Mouse (Mus musculus) hindlimb bud, embryonic 11.5 days (tissue): ENCODE measurements around the gene Ntm.

Experiments used
- DNase-seq: peaks from one replicate; pipeline ENCODE4 v3.0.0-alpha.2; 2012; ENCODE audit warnings: low read depth, low spot score; ENCODE audit errors: extremely low spot score

Gene Ntm

DNA sequence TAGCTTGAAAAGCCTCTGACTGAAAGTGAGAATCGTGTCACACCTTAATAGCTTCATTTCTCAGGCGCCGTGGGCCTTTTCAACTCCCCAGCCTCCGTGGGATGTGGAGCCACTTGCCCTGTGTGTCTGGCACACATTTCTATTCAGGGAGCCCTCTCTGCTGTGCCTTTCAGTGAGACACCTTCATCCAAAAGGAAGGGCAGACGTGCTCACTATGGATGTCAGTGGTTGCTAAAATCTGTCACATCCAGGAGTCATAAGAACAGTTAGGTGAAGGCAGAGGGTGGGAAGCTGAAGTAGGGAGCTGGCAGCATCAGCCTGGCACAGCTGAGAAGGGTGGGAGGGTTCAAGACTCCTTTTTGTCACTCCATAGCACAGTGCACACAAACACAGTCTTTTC is 201.4 kb downstream of the Ntm start:
- no peak for DNase-seq

DNA sequence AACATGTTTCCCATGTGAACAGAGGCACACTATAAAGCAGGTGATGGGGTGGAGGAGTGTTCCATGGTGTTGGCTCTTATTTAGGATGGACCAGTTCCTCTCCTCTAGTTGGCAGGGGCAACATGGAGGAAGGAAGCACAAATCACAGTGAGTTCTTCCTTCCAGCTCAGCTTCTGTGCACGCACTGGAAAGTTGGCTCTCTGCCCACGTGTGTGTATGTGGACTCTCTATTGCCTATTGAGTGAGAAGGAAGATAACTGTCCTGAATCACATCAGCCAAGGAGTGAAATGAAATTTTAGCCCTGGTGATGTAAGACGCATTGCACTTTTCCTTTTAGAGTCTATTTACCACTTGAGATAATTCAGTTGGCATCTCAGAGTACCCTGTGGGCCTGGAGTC is 203.0 kb downstream of the Ntm start:
- no peak for DNase-seq

DNA sequence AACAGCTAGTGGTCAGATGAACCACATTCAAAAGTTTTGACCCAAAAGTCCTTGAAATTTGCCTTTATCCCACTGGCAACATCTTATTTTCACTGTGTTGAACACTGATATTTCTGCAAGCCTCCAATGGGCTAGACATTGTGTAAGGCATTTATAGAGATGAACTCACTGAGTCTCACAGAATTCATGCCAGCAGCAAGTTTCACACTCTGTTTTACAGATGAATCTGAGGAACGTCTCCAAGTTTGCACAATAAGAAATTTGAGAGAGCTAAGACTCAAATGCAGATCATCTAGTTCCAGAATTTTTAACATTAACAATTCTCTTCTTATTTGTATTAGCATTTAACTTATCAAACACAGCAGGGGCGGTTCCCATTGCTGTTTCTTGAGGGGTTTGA is 203.9 kb downstream of the Ntm start:
- no peak for DNase-seq

DNA sequence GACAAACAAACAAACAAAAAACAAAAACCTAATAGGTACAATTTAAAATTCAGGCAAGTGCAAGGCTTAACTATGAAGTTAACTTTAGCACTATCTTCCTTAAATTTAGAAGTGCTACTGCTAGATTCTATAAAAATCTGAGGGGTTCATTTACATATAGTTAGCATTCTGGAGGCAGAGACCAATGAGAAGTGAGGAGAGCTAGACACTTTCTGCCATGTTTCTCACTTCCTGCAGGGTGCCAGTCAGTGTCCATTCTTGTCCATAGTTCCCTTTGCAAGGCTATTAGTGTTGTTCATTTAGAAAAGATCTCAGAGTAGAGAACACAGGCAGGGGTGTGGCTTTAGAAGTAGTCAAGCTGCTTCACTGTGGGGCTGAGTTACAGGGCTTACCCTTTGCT is 208.6 kb downstream of the Ntm start:
- no peak for DNase-seq

DNA sequence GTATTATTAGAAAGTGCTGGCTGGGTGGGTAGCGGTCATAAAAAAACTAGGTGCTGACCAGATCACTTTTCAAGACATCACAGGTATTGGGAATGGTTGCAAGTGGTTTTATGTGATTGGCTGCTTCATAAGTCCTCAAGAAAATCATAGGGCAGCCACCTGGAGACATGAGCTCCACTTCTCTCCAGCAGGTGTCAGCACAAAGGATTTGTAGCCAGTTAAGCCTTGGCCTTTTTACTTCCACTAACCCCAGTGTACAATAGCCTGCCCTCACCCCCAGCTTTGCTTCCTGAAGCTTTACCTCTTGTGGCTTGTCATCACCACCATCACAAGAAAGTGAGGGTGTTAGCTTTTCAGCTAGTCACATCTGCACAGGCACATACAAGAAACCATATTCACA is 211.5 kb downstream of the Ntm start:
- DNase-seq, result no peak

DNA sequence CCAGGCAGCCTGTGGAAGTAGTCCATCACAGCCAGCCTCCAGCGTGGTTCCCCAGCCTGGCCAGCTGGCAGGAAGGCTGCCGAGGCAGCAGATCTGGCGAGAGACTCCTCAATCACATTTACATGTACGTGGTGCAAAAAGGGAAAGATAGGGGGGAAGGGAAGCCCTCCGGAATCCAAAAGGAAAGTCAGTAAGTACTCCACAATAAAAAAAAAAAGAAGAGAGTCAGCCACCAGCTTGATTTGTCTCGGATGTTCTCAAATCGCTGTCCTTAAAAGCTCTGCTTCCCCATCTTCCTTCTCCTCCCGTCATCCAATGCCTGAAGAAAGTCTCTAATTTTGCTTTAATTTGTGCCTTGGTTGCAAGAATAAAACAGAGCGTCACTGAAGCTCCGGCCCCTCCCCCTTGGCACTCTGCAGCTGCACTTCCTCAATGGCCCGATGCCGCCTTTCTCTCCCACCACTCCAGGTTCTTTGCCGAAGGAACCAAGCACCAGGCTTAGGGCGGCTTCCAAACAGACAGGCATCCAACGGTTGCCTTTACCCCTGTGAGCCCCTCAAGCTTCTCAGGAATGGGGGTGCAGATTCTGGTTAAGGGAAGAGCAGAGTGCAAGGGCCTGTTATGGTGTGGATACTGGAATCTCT is 212.4 kb downstream of the Ntm start:
- no peak for DNase-seq

DNA sequence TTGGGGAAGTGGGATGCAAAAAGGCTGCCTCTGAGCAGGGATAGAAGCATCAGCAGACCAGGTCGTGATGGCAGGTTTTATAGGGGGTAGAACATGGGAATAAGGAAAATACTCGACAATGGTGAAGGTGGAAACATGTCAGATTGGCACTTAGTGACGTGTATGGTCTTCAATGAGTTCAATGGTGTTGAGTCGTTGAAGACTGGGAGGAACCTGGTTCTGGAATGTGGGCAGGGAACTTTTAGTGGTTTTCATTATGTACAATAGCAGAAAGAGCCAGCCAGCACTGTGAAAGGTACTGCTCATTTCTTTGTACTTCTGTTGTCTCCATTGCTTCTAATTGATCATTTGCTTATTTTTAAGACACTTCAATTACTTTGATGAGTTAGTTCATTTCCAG is 214.9 kb downstream of the Ntm start:
- DNase-seq, result no peak

DNA sequence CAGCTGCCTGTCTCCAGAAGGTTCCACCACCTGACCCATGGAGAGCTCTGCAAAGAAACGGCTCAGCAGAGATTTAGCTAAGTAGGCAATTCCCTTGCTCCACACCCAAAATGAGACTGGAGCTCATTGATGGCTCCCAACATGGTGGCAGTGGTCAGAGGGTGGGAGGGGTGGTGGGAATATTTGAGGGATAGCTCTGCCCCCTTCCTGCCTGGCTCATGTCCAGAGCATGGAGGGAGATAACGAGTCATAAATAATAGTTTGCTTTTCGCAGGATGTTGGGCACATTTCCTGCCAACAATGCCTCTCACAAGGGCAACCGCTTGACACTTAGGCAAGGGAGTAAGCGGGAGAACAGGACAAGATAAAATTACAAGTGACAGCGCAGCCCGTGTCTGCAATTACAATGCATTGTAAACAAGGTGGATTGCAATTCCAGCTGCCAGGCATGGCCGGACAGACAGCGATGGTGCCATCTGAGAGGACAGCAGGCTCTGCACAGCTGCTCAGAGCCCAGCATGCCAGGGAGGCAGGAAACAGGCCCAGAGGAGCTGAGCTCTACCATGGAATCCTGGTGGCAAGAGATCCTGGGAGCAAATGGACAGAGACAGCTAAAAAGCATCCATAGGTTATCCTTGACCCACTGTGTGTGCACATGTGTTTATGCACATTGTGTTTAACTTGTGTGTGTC is 224.0 kb downstream of the Ntm start:
- DNase-seq, result no peak

DNA sequence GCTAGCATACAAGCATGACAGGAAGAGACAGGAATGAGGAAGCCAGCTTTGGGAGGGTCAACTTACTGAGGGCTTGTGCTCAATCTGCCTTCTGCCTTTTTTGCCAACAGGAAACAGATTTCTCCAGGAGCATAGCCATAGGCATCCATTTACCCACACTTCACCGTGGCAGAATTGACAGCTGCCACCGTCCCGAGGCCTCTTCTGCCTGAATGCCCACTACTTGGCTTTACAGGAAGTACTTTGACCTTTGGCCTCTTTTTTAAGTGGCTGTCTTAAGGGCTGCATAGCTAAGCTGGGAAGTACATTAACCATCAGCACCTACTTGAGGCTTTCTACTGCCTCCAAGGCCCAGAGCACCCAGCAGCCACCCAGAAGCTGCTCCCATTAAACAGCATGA is 226.9 kb downstream of the Ntm start:
- DNase-seq, result no peak

DNA sequence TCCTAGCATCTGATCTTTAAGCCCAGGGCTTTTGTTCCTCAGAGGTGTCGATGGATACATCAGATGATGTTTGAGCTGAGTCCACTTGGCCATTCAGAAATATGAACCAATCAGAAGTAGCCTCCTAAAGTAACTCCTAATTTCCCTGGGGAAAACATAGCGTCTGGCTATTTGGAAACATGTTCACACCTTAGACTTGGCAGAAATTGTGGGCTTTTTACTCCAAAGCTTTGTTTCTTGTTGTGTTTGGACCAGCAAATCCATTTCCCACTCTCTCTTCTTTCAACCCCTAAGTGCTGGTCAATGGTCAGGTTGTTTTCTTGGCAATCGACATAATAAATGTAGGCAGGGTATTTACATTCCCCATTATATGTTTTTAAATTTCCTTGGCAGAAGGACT is 230.0 kb downstream of the Ntm start:
- no peak for DNase-seq

DNA sequence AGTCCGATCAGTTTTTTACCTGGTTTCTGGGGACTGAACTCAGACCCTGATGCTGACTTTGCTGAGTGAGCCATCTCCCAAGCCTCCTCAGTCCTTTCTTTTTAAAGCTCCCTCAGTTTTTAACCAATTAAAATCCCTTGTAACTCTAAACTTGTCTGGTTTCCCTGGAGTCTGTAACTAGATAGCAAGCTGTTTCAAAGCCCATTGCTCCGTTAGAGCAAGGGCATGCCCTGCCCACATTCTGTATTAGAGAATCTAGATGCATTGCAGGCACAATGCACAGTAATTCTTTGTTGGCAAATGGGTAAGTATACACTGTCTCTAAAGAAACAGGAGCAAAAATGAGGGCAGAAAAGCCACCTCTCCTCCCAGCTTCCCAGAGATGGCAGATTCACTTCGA is 231.3 kb downstream of the Ntm start:
- no peak for DNase-seq

DNA sequence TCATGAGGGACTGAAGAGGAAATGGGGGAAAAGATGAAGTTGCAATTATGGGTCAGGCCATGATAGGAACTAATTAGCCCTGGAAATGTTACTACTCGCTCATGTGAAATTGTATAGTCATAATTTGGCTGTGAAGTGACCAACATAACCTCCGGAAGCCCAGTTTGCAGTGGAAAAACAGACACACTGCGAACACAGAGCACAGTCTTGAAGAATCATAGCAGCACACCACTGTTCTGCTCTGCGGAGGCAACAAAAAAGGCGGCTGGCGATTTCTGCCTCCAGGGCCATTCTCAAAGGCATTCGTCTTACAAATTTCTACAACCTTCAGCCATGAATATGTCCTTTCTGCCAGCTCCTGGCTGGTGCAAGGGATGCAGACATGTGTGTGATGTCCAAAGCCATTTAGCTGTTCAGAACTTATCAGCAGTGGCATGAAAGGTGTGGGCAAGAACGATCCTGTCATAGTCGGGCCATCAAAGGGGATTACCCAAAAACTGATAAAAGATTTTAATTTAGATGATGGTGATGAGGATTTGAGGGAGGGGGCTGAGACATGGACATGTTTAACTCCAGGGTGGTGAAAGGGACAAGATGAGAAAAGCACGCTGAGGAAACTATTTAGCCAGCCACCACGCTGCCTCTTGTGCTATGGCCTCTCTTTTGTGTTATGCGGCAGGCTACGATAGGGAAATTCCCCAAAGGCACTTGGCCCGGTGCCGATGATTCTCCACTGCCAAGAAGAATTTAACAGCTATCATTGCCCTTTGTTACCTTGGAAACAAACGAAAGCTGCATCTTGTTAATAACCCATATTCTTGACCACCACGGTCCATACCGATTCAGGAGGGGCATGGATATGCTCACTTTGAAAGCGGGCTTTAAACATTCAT is 235.2 kb downstream of the Ntm start:
- DNase-seq, result no peak

DNA sequence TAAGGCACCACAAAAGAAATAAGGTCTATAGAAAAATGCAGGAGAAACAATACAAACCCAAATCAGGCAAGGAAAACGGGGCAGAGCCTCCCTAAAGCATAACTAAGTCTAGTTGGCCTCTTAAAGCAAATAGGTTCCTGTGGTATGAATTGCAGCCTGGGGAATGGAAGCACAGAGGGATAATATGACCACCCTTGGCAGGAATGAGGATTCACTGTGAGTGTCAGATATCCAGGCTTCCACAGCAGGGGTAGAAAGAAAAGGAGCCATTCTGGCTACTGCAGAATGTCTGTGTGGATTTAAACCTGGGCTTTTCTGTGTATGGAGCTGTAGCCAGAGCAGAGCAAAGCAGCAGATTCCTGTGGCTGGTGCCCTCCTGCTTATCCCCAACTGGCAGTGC is 241.5 kb downstream of the Ntm start:
- DNase-seq, result no peak

DNA sequence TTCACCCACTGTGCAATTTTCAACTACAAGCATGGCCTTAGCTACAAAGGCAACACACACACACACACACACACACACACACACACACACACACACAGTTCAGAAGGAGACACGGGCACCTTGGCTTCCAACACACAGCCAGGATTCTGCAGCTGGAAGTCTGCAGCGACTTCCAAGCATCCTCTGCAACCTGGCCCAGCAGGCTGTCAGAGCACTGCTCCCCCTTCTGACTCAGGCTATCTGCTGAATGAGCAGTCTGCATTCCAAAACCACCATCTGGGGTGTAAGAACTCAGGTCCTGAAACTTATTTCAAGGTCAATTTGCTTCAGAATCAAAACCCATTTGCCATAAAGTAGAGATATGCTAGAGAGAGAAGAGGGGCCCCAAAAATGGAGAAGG is 246.1 kb downstream of the Ntm start:
- DNase-seq, result no peak

DNA sequence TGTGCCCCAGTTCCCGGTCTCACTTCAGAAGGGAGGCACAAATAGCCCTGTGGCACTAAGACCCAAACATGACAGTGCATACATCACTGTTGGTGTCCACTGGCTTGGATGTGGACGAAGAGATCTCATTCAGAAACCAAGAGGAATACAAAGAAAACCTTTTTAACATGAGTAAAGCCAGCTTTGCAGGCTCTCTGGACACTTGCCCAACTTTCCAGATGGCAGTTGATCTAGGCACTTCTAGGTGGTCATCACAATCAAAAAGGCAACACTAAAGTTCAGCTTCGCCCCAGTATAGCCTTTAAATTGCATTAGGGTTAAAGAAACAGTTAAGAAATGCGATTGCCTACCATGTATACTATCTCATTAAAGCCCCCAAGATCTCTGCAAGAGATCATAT is 264.7 kb downstream of the Ntm start:
- DNase-seq, result no peak

DNA sequence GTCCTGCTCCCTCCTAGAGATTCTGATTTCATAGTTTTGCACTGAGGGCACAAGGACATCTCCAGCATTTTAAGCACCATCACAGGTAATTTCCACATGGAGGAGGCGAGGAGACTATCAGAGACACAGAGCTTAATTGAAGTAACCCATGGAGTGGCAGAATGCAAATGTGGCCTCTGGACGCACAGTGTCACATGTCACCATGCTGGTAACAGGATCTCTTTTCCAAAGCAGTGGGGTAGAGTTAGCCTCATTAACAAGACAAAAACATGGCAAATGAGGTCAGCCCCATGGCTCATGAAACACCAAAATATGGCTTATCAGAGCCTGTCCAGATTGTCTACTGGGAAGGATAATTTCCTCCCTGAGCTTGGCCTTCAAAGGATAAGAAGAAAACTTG is 268.8 kb downstream of the Ntm start:
- no peak for DNase-seq

DNA sequence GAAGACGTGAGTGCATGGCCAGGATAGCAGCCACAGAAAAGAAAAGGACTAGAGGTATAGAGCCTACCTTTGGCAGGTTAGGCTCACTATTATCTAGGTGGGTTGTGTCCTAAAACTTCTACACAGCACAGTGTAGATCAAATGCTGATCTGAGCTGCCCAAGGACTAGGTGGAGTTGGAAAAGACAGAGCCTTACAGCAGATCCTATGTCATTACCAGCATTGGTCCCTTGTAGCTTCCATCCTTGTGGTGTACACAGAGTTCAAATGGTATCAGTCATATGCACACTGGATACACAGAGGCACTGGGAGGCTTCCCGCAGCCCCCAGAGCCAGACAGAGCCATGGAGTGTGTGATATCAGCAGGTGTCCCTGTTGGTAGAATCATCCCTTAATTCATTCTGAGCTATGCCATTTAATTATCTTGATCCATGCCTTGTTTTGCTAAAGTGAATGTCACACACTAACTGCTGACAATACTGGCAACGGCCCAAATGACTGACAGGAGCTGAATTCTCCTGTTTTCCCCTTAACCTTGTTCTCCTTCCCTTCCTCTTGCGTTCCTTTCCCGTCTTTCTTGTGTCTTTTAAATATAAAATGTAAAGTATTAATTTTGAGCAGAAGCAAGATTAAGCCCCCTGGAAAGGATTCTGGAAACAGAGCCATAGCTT is 271.6 kb downstream of the Ntm start:
- DNase-seq, result no peak

DNA sequence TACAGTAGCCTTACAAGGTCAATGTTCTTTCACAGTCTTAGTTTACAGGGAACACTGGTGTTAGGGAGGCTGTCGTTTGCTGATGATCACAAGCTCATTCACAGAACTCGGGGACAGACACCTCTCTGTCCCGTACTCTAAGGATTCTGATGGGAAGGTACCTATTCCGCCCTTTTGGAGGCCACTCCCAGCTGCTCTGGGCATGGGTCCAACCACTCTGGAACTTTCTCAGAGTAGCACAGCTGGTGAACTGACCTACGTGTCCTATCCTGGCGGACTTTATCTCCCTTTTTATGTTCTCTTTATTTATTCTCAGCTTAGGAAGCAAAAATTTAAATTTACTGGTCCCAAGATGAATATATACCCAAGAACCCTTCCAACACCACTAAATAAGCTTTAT is 280.7 kb downstream of the Ntm start:
- no peak for DNase-seq

DNA sequence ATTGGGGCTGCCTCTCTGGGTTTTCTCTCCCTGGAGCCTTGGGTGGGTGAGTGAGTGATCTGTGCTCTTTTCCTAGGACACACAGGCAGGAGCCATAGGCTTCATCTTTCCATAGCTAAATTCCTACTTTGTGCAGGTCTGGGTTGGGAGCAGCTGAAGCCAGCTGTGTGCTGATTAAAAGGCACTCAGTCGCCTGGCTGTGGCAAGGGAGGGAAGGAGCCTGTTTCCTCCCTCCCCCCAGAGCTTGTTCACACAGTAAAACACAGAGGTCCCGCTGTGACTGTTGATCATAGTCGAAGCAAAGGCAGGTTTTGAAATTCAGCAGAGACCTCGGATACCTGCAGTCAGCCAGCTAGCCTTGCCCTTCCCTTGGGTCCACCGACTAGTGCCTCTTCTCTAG is 282.3 kb downstream of the Ntm start:
- DNase-seq, result no peak

DNA sequence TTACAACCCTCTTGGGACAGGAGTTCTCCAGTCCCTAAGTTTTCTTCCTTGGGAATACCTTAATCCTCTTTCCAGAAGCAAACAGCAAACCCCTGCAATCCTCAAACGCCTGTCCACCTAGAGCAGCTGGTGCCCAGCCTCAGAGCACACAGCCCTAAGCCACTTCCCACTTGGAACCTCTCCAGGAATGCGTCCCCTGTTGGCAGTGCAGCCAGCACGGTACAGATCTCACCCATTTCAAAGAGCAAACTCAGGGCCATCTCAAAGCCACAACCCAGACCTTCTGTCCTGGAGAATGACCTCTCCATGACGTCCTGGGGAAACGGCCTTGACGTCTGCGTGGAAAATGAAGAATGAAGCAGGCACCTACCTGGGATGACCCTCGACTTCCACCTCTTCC is 289.0 kb downstream of the Ntm start:
- no peak for DNase-seq

DNA sequence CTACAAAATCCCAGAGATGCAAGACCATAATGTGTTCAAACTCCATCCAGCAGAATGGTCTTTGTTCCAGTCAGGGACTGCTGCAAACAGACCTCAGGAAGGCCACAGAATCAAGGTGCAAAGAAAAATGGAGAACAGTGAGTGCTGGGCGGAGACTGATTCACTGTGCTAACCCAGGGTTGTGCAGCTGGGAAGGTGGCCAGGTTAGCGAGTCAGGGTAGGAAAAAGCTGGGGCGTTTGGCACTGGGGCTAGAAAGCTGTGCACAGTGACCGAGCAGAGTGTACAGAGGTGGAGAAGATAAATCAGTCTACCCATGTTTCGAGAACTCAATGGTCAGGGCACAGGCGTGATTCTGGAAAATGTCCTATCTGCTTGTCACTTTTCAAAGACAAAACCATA is 291.1 kb downstream of the Ntm start:
- no peak for DNase-seq

DNA sequence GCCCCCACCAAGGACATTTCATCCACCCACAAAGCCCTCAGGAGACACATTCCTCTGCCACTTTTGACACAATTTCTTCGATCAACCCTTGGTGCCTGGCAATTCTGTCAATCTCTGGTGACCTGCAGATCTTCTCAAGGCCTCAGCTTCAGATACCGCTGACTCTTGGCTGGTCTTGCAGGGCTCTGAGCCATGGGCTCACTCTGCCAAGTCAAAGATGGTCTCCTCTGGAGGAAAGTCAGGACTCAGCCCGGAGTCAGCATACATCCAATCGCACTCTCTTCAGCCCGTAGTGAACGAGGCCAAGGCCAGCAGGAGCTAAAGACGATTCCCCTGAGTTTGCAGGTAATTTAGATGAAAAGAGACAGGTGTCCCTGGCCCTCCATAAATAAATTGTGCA is 299.7 kb downstream of the Ntm start:
- DNase-seq, result no peak
